Mouse (Mus musculus) intestine, embryonic 14.5 days (tissue): ENCODE results near the gene Ppp3ca. TPM values are rescaled to one million over a fixed set of nuclear protein-coding genes. Genes with fewer than 3 reads are reported as not detected.

Experiments used
- ATAC-seq: fragments of 200-750 bp; cut with Nextera tagmentation; replicated peaks from 2 replicates; pipeline ENCODE4 v1.8.0; 2017; ENCODE audit warnings: low read depth, moderate number of reproducible peaks, moderate TSS enrichment, moderate library complexity; ENCODE audit not compliant: low FRiP score, low TSS enrichment
- DNase-seq: peaks from one replicate; pipeline ENCODE4 v3.0.0-alpha.2; 2018; ENCODE audit warnings: low spot score
- H3K27ac ChIP-seq: fragments of 300-500 bp; sonication (generic); 2 replicates; pipeline ENCODE4 v1.5.1; 2014; ENCODE audit warnings: low read depth, mild to moderate bottlenecking, control low read depth
- H3K27me3 ChIP-seq: fragments of 300-500 bp; sonication (generic); replicated peaks from 2 replicates; pipeline ENCODE4 v1.6.1; 2014; ENCODE audit warnings: low read length, control low read depth; ENCODE audit not compliant: control insufficient read depth, insufficient read depth
- H3K36me3 ChIP-seq: fragments of 300-500 bp; sonication (generic); 2 replicates; pipeline ENCODE4 v1.6.1; 2014; ENCODE audit warnings: low read length, control low read depth; ENCODE audit not compliant: control insufficient read depth, insufficient read depth
- H3K4me1 ChIP-seq: fragments of 300-500 bp; sonication (generic); replicated peaks from 2 replicates; pipeline ENCODE4 v1.6.1; 2014; ENCODE audit warnings: low read length, control low read depth, mixed read lengths; ENCODE audit not compliant: control insufficient read depth, insufficient read depth
- H3K4me2 ChIP-seq: fragments of 300-500 bp; sonication (generic); 2 replicates; pipeline ENCODE4 v1.6.1; 2014; ENCODE audit warnings: low read length
- H3K4me3 ChIP-seq: fragments of 300-500 bp; sonication (generic); 2 replicates; pipeline ENCODE4 v1.5.1; 2014; ENCODE audit warnings: low read depth, low read length, control low read depth, mixed read lengths
- H3K9ac ChIP-seq: fragments of 300-500 bp; sonication (generic); 2 replicates; pipeline ENCODE4 v1.6.1; 2014; ENCODE audit warnings: mild to moderate bottlenecking, low read length
- H3K9me3 ChIP-seq: fragments of 300-500 bp; sonication (generic); 2 replicates; pipeline ENCODE4 v1.6.1; 2016; ENCODE audit warnings: low read length, control low read depth; ENCODE audit not compliant: control insufficient read depth
- WGBS: fragments of 180-500 bp; shearing (Covaris S2); extraction: QIAGEN DNeasy Blood & Tissue Kit; methylation state at CpG from one replicate; pipeline ENCODE4 v1.1.7; 2014; 5-methylcytosine and 5-hydroxymethylcytosine counted together
- polyA plus RNA-seq: library from polyadenylated mRNA; unstranded; fragments of >200 nt; fragmentation: Nextera tagmentation; extraction: Ambion mirVana; gene quantifications from 2 replicates; pipeline ENCODE4 v1.2.1, GENCODE M21; 2014

Gene Ppp3ca
- polyA plus RNA-seq, 1 experiment from 2014 or later, result 50.4 TPM

DNA sequence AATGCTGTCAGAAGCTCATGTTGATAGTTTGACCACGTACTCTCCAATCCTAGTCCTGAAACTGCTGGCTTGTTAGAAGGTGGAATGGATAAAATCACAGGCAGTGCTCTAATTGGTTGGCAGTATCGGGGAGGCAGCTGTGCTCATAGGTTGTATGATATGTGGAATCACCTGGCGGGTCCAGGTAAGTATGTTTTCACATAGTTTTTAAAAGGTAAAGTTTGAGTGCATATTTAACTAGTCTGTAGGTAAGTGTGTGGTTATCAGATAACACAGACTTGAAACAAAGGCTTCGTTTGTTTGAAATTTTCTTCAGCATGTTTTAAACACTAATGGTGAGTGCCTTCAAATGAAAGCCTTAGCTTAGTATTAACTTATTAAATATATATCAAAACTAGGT, 136.0 kb downstream of the Ppp3ca start:
- Histone ChIP-seq H3K36me3 (no peaks in the 10 kb centered on the region), H3K9me3 (no peaks in the 10 kb centered on the region), H3K4me1 (no peaks in the 10 kb centered on the region), H3K4me3 (no peak overlapping the region), H3K9ac (no peak overlapping the region), H3K27me3 (no peaks in the 10 kb centered on the region), H3K4me2 (no peak overlapping the region), H3K27ac (no peak overlapping the region)
- 77% methylated on average over 4 of the region's 4 CpGs for WGBS
- DNase-seq, result no peak
- no peak for ATAC-seq

DNA sequence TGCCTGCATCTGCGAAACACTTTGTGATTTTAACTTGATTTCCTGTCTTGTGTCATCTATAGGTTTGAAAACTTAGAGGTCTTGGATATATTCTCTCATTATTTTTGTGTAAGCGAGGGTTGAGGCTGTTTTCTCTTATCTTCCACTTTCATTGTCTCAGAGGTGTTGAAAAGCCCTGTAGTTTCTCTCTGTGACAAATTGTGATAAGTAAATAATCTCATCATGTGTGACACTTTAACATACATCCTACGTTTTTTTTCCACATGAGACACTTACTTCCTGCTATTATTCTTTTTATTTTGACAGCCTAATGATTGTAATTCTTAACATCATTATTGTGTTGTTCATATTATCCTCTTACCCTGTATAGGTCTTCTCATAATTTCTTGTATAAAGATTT, 140.3 kb downstream of the Ppp3ca start:
- ATAC-seq (no peak), DNase-seq (no peak)
- Histone ChIP-seq H3K9ac (no peak overlapping the region), H3K4me3 (no peak overlapping the region), H3K27ac (no peak overlapping the region), H3K27me3 (no peaks in the 10 kb centered on the region), H3K36me3 (no peaks in the 10 kb centered on the region), H3K4me2 (no peak overlapping the region), H3K4me1 (no peaks in the 10 kb centered on the region), H3K9me3 (no peaks in the 10 kb centered on the region)
- WGBS, result 68% methylated on average over 3 of the region's 3 CpGs

DNA sequence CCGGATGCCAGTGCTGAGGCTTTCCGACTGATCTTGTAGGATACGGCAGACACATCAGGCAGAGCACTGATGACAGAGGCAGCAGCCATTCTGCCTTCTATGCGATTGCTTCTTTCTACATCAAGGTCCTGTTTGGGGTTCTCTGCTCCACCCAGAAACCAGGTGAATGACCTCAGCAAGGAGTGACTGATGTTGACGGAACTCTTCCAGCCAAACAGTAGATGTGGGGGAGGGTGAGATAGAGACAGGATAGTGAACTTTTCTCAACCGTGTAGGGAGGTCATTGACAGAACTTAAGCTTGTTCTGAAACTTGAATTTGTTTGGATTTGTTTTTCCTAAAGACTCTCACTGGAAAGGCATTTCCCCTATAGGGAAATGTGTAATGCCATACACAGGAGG, 142.2 kb downstream of the Ppp3ca start:
- Histone ChIP-seq H3K9me3 (no peaks in the 10 kb centered on the region), H3K4me2 (no peak overlapping the region), H3K9ac (no peak overlapping the region), H3K4me1 (no peaks in the 10 kb centered on the region), H3K36me3 (no peaks in the 10 kb centered on the region), H3K27me3 (no peaks in the 10 kb centered on the region), H3K27ac (no peak overlapping the region), H3K4me3 (no peak overlapping the region)
- no peak for DNase-seq
- 73% methylated on average over 6 of the region's 6 CpGs for WGBS
- ATAC-seq, result no peak

DNA sequence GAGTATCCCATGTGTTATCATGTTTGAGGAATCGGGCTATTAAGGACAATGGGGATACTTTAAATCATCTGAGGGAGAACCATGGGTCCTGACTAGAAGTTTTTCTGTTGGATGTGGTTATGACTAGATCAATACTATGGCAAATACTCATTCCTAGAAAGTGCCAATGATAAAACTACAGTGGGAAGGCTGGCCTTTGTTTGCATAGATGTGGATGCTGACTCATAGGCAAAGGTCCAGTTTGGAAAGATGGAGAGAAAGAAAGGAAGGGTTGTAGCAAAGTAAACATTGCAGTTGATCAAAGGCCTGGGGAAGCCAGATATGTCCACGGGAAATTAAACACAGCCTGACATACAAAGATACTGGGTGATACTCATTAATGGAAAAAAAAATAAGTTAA, 142.9 kb downstream of the Ppp3ca start:
- no peak for DNase-seq
- Histone ChIP-seq H3K27me3 (no peaks in the 10 kb centered on the region), H3K27ac (no peak overlapping the region), H3K4me1 (no peaks in the 10 kb centered on the region), H3K4me3 (no peak overlapping the region), H3K9me3 (no peaks in the 10 kb centered on the region), H3K36me3 (no peaks in the 10 kb centered on the region), H3K4me2 (no peak overlapping the region), H3K9ac (no peak overlapping the region)
- 70% methylated on average over 2 of the region's 2 CpGs for WGBS
- no peak for ATAC-seq

DNA sequence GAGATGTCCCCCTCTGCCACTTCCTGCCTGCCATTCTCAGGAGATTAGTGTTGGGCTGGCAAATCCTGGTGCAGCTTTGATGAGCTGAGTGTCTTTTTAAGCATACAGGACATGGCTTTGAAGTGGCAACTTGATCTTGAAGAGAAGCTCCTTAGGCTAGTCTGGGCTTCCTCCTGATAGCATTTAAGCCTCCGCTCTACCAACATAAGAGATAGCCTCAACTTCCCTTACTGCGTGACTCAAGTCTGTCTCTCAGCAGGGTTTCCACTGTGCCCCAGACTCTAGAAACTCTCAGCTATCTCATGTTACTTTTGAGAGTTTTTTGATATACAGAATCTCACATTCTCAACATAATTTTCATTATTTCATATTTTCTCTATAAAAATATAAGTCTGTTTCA, 144.0 kb downstream of the Ppp3ca start:
- 84% methylated on average over 2 of the region's 2 CpGs for WGBS

DNA sequence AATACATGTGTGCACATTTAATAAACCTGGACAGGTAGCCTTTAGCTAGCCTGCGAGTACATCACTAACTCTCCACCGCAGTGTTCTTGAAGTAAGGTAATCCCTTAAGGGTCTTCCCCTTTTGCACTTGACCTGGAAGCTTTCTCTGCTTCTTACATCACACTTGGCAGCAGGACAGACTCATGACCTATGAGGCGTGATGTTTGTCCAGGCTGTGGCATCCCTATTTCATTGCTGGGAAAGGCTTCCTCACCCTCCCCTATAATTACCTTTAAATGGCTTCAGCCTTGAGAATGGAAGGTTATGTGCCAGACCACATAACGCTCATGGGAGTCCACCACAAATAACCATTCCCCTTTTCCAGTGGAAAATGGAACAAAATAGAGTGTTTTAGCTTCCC, 145.0 kb downstream of the Ppp3ca start:
- no peak overlapping the region for H3K4me2 ChIP-seq
- H3K4me3 ChIP-seq, result no peak overlapping the region
- no peaks in the 10 kb centered on the region for H3K27me3 ChIP-seq
- DNase-seq (no peak), ATAC-seq (no peak)
- no peak overlapping the region for H3K9ac ChIP-seq
- no peaks in the 10 kb centered on the region for H3K4me1 ChIP-seq
- H3K36me3 ChIP-seq, result no peaks in the 10 kb centered on the region
- H3K9me3 ChIP-seq, result no peaks in the 10 kb centered on the region
- WGBS, result 87% methylated on average over 4 of the region's 4 CpGs
- no peak overlapping the region for H3K27ac ChIP-seq

More for the DNA sequence above, 144.0 kb downstream of the Ppp3ca start:
- ATAC-seq (no peak), DNase-seq (no peak)
- Histone ChIP-seq H3K9me3 (no peaks in the 10 kb centered on the region), H3K4me1 (no peaks in the 10 kb centered on the region), H3K27ac (no peak overlapping the region), H3K36me3 (no peaks in the 10 kb centered on the region), H3K27me3 (no peaks in the 10 kb centered on the region), H3K9ac (no peak overlapping the region), H3K4me3 (no peak overlapping the region), H3K4me2 (no peak overlapping the region)

DNA sequence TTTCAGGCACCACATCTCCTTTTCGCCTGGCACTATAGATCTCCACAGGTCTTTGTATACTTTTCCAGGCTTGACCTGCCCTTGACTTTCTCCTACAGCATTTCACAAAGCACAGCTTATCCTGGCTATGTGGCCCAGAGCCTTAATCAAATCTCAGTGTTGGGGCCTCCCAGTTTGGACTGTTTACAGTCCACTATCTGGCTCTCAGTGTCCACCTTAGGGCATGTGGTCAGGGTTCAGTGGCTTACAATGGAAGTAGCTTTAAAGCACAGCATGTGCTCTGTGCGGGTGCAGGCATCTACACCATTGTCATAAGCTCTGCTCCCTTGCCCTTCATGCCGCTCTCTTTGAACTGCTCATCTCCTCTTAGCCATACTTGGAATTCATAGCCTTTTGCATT, 146.4 kb downstream of the Ppp3ca start:
- no peak for ATAC-seq

DNA sequence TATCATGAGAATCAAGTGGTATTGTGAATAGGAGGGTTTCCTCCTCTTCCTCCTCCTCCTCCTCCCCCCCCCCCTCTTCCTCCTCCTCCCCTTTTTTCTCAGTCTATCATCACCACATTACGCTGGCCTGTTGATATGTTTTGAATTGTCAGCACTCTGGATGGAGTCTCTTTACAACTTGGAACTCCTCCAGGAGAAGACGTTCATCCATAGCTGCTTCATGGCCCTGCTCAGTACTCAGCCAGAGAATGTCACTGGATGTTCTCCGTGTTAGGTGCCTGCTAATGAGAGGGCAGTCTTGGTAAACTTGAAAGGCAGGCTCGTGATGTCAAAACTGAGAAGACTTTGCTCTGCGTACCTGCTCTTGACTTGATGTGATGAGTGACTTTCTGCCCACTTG, 149.1 kb downstream of the Ppp3ca start:
- WGBS, result 70% methylated on average over 5 of the region's 5 CpGs
- ATAC-seq (no peak), DNase-seq (no peak)
- Histone ChIP-seq H3K9me3 (peaks cover 2% of the 10 kb centered on the region; the same call in 1 of the 2 replicates), H3K4me3 (no peak overlapping the region), H3K4me2 (no peak overlapping the region), H3K27ac (no peak overlapping the region), H3K36me3 (no peaks in the 10 kb centered on the region), H3K9ac (no peak overlapping the region), H3K27me3 (no peaks in the 10 kb centered on the region), H3K4me1 (no peaks in the 10 kb centered on the region)

More for the DNA sequence above, 146.4 kb downstream of the Ppp3ca start:
- WGBS, result 80% methylated on average over 3 of the region's 3 CpGs
- Histone ChIP-seq H3K36me3 (no peaks in the 10 kb centered on the region), H3K4me1 (no peaks in the 10 kb centered on the region), H3K4me3 (no peak overlapping the region), H3K27me3 (no peaks in the 10 kb centered on the region), H3K9ac (no peak overlapping the region), H3K9me3 (no peaks in the 10 kb centered on the region), H3K4me2 (no peak overlapping the region), H3K27ac (no peak overlapping the region)
- DNase-seq, result no peak

DNA sequence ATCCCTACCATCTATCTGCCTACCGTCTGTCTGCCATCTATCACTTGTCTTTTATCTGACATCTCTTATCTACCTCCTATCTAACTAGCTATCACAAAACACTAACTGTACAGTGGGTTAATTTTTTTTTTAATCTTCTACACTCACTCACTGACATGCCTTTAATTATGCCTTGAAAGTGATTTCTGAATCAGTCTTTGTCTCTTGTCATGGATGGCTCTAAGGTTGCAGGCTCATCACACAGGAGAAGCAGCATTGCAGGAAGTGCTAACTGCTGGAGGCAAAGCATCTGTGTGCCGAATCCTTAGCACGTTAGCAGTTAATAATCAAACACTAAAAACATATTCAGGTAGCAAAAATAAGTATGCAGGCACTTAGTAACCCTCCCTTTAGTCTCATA, 151.1 kb downstream of the Ppp3ca start:
- no peaks in the 10 kb centered on the region for H3K4me1 ChIP-seq
- H3K9me3 ChIP-seq, result peaks cover 2% of the 10 kb centered on the region; the same call in 1 of the 2 replicates
- 80% methylated on average over 3 of the region's 3 CpGs for WGBS
- H3K27ac ChIP-seq, result no peak overlapping the region
- no peaks in the 10 kb centered on the region for H3K27me3 ChIP-seq
- H3K4me2 ChIP-seq, result no peak overlapping the region
- ATAC-seq (no peak), DNase-seq (no peak)
- H3K36me3 ChIP-seq, result no peaks in the 10 kb centered on the region
- H3K4me3 ChIP-seq, result no peak overlapping the region
- H3K9ac ChIP-seq, result no peak overlapping the region
